Mouse (Mus musculus) limb, embryonic 11.5 days (tissue): ENCODE data around the gene Arf1. TPM values are rescaled to one million over a fixed set of nuclear protein-coding genes. Genes with fewer than 3 reads are reported as not detected.

Experiments
- polyA plus RNA-seq: library from polyadenylated mRNA; unstranded; fragments of >200 nt; fragmentation: Nextera tagmentation; extraction: Ambion mirVana; gene quantifications from 2 replicates; pipeline ENCODE4 v1.2.1, GENCODE M21; 2014

Gene Arf1
- polyA plus RNA-seq, 1 experiment from 2014 or later, result 649 TPM

Other genes with a start within 250 kb of the Arf1 start
- 0.08 and 0.18 TPM in 2 replicates for gene Obscn, start 91.9 kb downstream of the Arf1 start, polyA plus RNA-seq
- gene Iba57, start 64.5 kb downstream of the Arf1 start, polyA plus RNA-seq, result 1.5 and 2.1 TPM in 2 replicates
- 0.15 and 0.20 TPM in 2 replicates for gene Gjc2, start 45.1 kb downstream of the Arf1 start, polyA plus RNA-seq
- gene Guk1, start 36.1 kb downstream of the Arf1 start, polyA plus RNA-seq, result 136 and 149 TPM in 2 replicates
- gene Mrpl55, start 25.8 kb downstream of the Arf1 start, polyA plus RNA-seq, result 104 and 106 TPM in 2 replicates
- 41.7 and 41.8 TPM in 2 replicates for gene 2310033P09Rik, start 19.9 kb downstream of the Arf1 start, polyA plus RNA-seq
- gene Wnt3a, start 62.5 kb upstream of the Arf1 start, polyA plus RNA-seq, result 0.07 and 0.28 TPM in 2 replicates
- gene Wnt9a, start 78.7 kb upstream of the Arf1 start, polyA plus RNA-seq, result 1.1 and 1.8 TPM in 2 replicates
- not detected in 2 replicates for gene Prss38, start 147.4 kb upstream of the Arf1 start, polyA plus RNA-seq
- gene Jmjd4, start 221.8 kb upstream of the Arf1 start, polyA plus RNA-seq, result 19.1 and 20.1 TPM in 2 replicates
- 144 and 148 TPM in 2 replicates for gene Snap47, start 222.9 kb upstream of the Arf1 start, polyA plus RNA-seq
- gene Zfp867, start 244.2 kb upstream of the Arf1 start, polyA plus RNA-seq, result 9.4 and 10.0 TPM in 2 replicates